Mouse (Mus musculus): ENCODE data around the gene Sult6b2. TPM values are rescaled to one million over a fixed set of nuclear protein-coding genes. Genes with fewer than 3 reads are reported as not detected.

Sult6b2 gene
- polyA plus RNA-seq, 1 experiment from 2014 or later, result not detected

DNA sequence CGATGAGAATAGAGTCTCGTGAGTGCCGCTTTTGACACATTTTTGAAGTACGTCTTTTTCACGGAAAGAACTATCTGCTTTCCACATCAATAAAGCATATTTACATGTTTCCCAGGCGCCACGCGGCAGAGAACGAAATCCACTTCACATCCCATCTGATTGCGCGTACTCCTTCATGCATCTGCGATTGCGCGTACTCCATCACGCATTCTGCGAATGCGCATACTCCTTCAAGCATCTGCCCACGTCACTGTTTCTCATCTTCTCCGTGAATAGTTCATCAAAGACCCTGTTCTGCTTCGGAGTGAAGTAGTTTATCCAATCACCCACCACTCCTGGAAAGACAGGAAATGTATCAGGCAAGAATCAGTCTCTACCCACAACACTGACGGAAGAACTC lies 18.2 kb downstream of the Sult6b2 start:
- DNase-seq, result no peak
- Histone ChIP-seq H3K4me3 (ENCODE audit: low read depth, low read length) (no peak overlapping the region), H3K27me3 (ENCODE audit: insufficient read depth, low read length) (no peaks in the 10 kb centered on the region), H3K4me1 (ENCODE audit: insufficient read depth) (no peaks in the 10 kb centered on the region), H3K9me3 (ENCODE audit: low read length) (no peaks in the 10 kb centered on the region), H3K4me2 (ENCODE audit: low read depth, low read length) (no peak overlapping the region), H3K9ac (replicated peaks) (no peak overlapping the region), H3K36me3 (replicated peaks; ENCODE audit: insufficient read depth, low read length) (no peaks in the 10 kb centered on the region), H3K27ac (ENCODE audit: low read depth) (no peak overlapping the region)
- ATAC-seq, result no peak
- WGBS (ENCODE audit: insufficient replicate concordance), result 86% methylated on average over 21 of the region's 21 CpGs
- TF ChIP-seq EP300 (IDR thresholded peaks at IDR 0.05; ENCODE audit: low read depth), result no peak
- TF ChIP-seq CTCF (IDR thresholded peaks at IDR 0.05; ENCODE audit: low read depth), result no peak

DNA sequence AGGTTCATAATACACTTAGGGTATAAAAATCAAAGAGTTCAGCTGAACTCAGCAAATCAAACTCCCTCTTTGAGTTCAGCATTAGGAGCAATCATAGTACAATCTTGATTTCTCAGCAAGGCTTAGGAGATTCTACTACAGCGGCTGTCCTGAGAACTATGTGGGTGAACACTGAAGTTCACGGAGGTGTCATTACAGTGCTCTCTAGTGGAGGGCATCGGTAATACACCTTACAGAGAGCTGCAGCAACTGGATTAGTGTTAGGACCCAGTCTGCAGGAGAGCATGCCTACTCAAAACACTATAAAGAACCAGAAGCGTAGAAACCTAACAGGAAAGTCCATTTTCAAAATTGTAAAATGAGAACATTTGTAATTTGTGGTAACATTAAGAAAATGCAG lies 19.0 kb downstream of the Sult6b2 start:
- no peaks in the 10 kb centered on the region for H3K27me3 ChIP-seq (ENCODE audit: insufficient read depth, low read length)
- H3K9me3 ChIP-seq (ENCODE audit: low read length), result no peaks in the 10 kb centered on the region
- H3K36me3 ChIP-seq (replicated peaks; ENCODE audit: insufficient read depth, low read length), result no peaks in the 10 kb centered on the region
- H3K27ac ChIP-seq (ENCODE audit: low read depth), result no peak overlapping the region
- H3K4me3 ChIP-seq (ENCODE audit: low read depth, low read length), result no peak overlapping the region
- 16% methylated on average over 4 of the region's 4 CpGs for WGBS (ENCODE audit: insufficient replicate concordance)
- ATAC-seq (peak; percentile 70), DNase-seq (peak; percentile 71)
- no peak overlapping the region for H3K9ac ChIP-seq (replicated peaks)
- H3K4me2 ChIP-seq (ENCODE audit: low read depth, low read length), result no peak overlapping the region
- TF ChIP-seq EP300 (IDR thresholded peaks at IDR 0.05; ENCODE audit: low read depth) (no peak), CTCF (IDR thresholded peaks at IDR 0.05; ENCODE audit: low read depth) (peak; percentile 91)
- no peaks in the 10 kb centered on the region for H3K4me1 ChIP-seq (ENCODE audit: insufficient read depth)

DNA sequence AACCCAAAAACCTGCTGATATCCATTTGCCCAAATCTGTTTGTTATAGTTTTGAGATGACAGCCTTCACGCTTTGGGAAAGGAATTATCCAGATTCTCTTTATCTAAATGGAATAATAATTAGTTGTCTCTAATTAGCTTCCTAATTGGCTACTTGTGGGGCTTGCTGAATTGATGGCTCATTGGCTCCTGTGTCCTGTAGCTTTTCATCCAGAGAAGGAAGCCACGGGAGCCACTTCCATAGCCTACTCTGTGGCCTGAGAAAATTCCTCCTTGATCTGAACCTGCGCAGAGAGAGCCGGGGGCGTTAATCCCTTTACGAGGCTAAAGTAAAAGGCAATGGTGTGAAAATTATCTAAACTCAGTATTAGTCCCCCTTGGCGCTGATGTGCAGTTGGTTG lies 23.0 kb downstream of the Sult6b2 start:
- Histone ChIP-seq H3K36me3 (replicated peaks; ENCODE audit: insufficient read depth, low read length) (no peaks in the 10 kb centered on the region), H3K27ac (ENCODE audit: low read depth) (no peak overlapping the region), H3K9me3 (ENCODE audit: low read length) (no peaks in the 10 kb centered on the region), H3K4me3 (ENCODE audit: low read depth, low read length) (no peak overlapping the region), H3K9ac (replicated peaks) (no peak overlapping the region), H3K4me1 (ENCODE audit: insufficient read depth) (no peaks in the 10 kb centered on the region; the same call in 1 of the 2 replicates), H3K4me2 (ENCODE audit: low read depth, low read length) (no peak overlapping the region), H3K27me3 (ENCODE audit: insufficient read depth, low read length) (no peaks in the 10 kb centered on the region)
- no peak for ATAC-seq
- WGBS (ENCODE audit: insufficient replicate concordance), result 86% methylated on average over 7 of the region's 7 CpGs
- TF ChIP-seq CTCF (IDR thresholded peaks at IDR 0.05; ENCODE audit: low read depth) (no peak), EP300 (IDR thresholded peaks at IDR 0.05; ENCODE audit: low read depth) (no peak)
- no peak for DNase-seq

DNA sequence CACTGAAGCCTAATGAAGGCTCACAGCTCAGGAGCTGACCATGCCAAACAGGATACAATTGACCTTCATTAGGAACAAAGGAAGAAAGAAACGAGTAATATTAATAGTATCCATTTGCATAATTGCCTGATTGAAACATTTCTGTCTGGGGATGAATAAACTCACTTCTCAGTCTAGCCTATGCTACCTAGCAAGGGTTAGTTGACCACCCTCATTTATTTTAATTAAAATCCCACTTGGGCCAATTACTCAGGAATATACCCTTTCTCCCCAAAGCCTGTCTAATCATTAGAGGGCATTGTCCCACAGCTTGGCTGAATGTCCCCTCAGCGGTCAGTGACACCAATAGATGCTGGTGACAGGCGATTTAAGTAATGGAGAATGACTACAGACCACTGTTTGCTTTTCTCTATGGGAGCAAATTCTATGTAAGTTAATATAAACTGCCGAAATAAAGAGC lies 23.7 kb downstream of the Sult6b2 start:
- DNase-seq (no peak), ATAC-seq (no peak)
- H3K9me3 ChIP-seq (ENCODE audit: low read length), result no peaks in the 10 kb centered on the region
- H3K9ac ChIP-seq (replicated peaks), result no peak overlapping the region
- TF ChIP-seq EP300 (IDR thresholded peaks at IDR 0.05; ENCODE audit: low read depth), result no peak
- no peak for TF ChIP-seq CTCF (IDR thresholded peaks at IDR 0.05; ENCODE audit: low read depth)
- no peaks in the 10 kb centered on the region; the same call in 1 of the 2 replicates for H3K4me1 ChIP-seq (ENCODE audit: insufficient read depth)
- no peak overlapping the region for H3K4me2 ChIP-seq (ENCODE audit: low read depth, low read length)
- WGBS (ENCODE audit: insufficient replicate concordance), result 82% methylated on average over 4 of the region's 4 CpGs
- H3K27me3 ChIP-seq (ENCODE audit: insufficient read depth, low read length), result no peaks in the 10 kb centered on the region
- H3K36me3 ChIP-seq (replicated peaks; ENCODE audit: insufficient read depth, low read length), result peaks cover 5% of the 10 kb centered on the region; the same call in 1 of the 2 replicates
- no peak overlapping the region for H3K27ac ChIP-seq (ENCODE audit: low read depth)
- H3K4me3 ChIP-seq (ENCODE audit: low read depth, low read length), result no peak overlapping the region

DNA sequence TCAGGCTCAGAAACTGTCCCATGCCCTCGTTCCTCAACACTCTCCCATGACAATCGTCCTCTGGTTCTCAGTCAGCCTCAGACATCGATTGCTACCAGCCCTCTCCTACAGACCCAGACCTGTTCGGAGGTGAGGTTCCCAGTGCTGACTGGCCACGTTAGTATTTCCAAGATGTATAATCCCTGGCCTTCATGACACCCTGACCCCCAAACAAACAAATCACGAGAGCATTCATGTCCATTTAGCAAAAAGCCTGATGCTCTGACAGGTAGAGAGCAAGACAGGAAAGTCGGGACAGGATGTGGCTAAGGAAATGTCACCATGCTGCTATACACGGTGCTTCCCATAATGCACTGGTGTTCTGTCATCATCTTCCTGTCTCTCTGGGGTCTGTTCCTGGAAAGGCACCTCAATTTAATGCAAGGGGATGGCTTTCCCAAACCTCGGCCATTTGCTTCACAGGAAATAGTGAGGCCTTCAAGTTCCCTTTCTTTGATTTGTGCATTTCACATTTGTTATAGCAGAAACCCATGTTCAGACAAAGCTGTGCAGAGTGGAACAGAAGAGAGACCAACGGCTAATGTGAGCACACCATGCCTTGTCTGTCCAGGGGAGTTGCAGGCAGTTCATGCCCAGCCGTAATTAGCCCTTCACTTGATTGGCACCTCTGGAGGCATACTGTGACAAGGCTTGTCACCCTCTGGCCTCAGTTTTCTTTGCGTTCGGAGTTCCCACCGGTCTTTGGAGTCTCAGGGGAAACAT lies 24.3 kb downstream of the Sult6b2 start:
- Histone ChIP-seq H3K4me2 (ENCODE audit: low read depth, low read length) (no peak overlapping the region), H3K36me3 (replicated peaks; ENCODE audit: insufficient read depth, low read length) (peaks cover 10% of the 10 kb centered on the region), H3K27me3 (ENCODE audit: insufficient read depth, low read length) (no peaks in the 10 kb centered on the region), H3K4me1 (ENCODE audit: insufficient read depth) (no peaks in the 10 kb centered on the region; the same call in 1 of the 2 replicates), H3K4me3 (ENCODE audit: low read depth, low read length) (no peak overlapping the region), H3K9ac (replicated peaks) (no peak overlapping the region), H3K9me3 (ENCODE audit: low read length) (no peaks in the 10 kb centered on the region), H3K27ac (ENCODE audit: low read depth) (no peak overlapping the region)
- WGBS (ENCODE audit: insufficient replicate concordance), result 52% methylated on average over 14 of the region's 14 CpGs
- ATAC-seq (peak; percentile 64), DNase-seq (peak; percentile 31)
- no peak for TF ChIP-seq CTCF (IDR thresholded peaks at IDR 0.05; ENCODE audit: low read depth)
- TF ChIP-seq EP300 (IDR thresholded peaks at IDR 0.05; ENCODE audit: low read depth), result peak; percentile 48; the same call in 1 of the 2 replicates

DNA sequence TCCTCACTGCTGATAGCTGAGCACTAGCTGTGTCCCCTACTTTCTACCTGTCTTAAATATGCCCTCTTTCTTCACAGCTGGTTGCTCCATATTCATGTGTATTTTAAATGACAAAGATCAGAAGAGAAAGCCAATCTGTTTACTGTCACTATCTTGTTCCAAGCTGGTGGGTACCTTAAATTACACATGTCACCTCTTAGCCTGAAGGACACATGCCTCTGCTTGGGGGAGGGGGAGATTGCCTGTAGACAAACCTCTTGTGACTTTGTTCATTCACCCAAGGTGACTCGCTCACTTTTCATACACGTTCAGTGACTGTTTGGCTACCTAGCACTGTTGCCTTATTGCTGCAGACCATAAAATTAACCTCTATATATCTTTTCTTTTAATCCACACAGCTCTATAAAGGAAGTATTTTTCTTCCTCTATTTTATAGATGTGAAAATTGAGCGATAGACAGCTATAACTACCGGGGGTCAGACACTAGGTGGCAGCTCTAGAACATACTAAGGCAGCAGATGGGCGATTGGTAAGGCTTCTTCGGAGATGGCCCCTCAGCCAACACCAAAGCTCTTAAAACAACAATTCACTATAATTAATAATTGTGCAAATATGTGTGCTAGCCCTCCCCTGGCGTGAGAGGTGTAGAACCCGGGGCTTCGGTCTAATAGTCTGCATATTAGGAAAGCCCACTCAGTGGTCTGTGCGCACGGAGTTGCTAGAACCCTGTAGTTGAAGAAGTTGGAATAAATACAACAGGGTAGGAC lies 25.1 kb downstream of the Sult6b2 start:
- 43% methylated on average over 11 of the region's 11 CpGs for WGBS (ENCODE audit: insufficient replicate concordance)
- ATAC-seq (peak; percentile 41), DNase-seq (peak; percentile 35)
- TF ChIP-seq EP300 (IDR thresholded peaks at IDR 0.05; ENCODE audit: low read depth), result no peak
- peak; percentile 66 for TF ChIP-seq CTCF (IDR thresholded peaks at IDR 0.05; ENCODE audit: low read depth)
- no peak overlapping the region for H3K9ac ChIP-seq (replicated peaks)
- no peaks in the 10 kb centered on the region for H3K9me3 ChIP-seq (ENCODE audit: low read length)
- H3K27ac ChIP-seq (ENCODE audit: low read depth), result no peak overlapping the region
- no peak overlapping the region for H3K4me2 ChIP-seq (ENCODE audit: low read depth, low read length)
- no peaks in the 10 kb centered on the region; the same call in 1 of the 2 replicates for H3K4me1 ChIP-seq (ENCODE audit: insufficient read depth)
- H3K27me3 ChIP-seq (ENCODE audit: insufficient read depth, low read length), result no peaks in the 10 kb centered on the region
- H3K36me3 ChIP-seq (replicated peaks; ENCODE audit: insufficient read depth, low read length), result peaks cover 18% of the 10 kb centered on the region
- H3K4me3 ChIP-seq (ENCODE audit: low read depth, low read length), result no peak overlapping the region
